Mouse (Mus musculus): ENCODE measurements around the gene Ppp3ca.

- TF ChIP-seq CTCF (IDR thresholded peaks at IDR 0.05; ENCODE audit: low read depth) (no peak), EP300 (IDR thresholded peaks at IDR 0.05; ENCODE audit: low read depth) (no peak)
Measured at GRCm38 (mm10) chr3:136812791-136813190, 142.9 kb downstream of the Ppp3ca start.

Measured in liver, embryonic 14.5 days (tissue).